Mouse (Mus musculus) adrenal gland, postnatal 10 days (tissue): ENCODE measurements at regions not wholly inside any gene's neighbourhood (a gene's known extent, or its start where the extent isn't known, plus 50 kb on each side); places are given as distances from the start of the nearest gene placed in this dataset.

Source experiments
- DNase-seq: peaks from one replicate; pipeline ENCODE4 v3.0.0; 2021; ENCODE audit warnings: mixed read lengths

DNA sequence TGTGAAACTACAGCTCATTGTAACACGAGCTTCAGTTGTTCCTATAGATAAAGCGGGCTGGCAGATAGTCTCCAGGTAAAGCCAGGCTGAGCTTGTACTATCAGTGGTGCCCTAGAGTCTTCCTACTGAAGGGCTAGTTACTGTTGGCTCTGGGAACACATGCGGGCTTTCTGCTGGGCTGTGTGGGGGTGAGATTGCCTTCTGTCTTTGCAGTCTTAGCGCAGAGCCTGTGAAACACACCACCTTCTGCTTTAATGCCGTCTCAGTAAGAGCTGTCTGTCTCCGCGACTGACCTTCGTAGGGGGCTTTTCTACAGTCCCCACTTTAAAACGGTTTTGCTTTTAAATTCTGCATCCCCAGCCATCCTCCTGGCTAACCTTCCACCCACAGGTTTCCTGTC, 76.7 kb downstream of the Trim29 start:
- no peak for DNase-seq

DNA sequence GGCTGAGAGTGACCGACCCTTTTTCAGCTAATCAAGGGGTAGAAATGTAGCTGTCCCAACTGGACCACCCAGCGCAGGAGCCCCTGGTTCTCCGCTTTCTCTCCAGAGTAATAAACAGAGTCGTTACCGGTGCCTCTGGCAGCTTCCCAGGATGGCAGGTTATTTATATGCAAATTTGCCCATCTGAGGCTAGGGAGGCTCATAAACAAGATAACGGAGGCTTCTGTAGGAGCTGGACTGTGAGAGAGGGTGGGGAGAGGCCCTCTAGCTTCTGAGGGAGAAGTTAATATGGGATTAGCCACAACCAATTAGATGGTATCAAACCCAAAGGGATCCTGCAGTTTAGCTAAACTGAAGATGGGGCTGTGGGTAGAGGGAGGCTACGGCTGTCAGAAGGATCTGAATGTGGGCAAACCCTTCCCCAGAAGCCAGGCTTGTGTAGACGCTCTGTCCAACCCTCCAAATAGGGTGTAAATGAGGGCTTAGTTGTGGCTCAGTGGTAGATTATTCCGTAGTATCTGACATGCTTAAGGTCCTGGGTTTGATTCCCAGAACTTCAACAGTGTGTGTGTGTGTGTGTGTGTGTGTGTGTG, 78.9 kb downstream of the Trim29 start:
- DNase-seq: no peak

DNA sequence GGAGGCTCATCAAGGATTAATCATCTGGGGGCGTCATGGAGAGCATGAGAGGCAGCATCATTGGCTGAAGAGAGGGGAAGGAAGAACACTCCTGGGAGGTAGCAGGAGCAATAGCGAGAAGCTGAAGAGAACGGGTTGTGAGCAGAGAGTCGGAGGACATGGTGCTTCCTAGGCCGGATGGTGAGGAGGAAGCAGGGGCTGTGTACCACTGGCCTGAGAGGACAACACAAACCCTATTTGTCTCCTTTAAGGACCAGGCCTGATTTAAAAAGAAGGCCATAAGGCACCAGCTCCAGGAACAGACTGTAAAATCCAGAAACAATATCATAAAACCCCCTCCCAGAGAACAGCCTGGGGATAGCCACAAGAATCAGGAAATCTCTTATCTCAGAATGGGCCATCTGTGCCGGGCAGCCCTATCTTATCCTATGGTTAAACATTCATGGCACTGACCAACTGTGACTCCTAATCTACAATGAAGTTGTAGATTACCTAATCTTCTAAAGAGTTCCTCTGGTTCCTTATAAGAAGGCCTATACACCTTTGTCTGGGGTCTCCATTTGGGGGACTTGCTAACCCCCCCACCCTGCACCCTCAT, 81.9 kb downstream of the Trim29 start:
- no peak for DNase-seq

DNA sequence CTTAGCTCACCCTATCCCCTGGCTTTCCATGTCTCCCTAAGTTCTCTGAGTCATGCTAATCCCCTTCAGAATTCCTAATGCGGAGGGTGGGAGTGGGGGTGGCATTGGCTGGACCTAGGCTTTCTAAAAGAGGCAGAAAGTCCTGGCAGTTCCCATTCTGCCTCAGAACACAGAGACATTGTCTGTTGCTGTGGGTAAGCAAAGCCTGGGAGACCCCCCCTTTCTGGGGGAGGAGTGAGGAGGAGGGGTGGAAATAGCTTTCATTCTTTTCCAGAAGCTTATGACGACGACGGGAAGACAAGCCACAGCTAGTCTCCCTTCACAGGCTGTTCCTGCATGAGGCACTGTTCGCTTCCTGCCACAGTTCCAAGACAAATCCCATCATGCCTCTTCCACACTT, 83.6 kb downstream of the Trim29 start:
- no peak for DNase-seq

DNA sequence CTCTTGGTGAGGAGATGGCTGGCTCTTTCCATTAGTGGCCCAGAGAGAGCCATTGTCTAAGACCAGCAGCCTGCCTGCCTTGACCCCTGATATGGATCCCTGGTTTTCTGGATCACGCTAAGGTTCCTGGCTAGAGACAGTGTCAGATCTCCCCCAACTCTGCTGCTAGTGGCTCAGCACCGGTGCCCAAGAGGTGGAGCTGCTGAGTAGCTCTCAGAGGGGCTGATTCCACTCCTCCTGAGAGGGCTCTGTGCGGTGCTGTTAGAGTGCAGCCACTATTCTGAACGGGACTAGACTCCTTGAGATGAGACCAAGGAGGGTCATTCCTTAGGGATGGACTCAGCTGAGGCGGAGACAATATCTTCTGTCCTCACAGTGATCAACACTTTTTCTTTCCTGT, 84.6 kb downstream of the Trim29 start:
- DNase-seq: peak; percentile 7

DNA sequence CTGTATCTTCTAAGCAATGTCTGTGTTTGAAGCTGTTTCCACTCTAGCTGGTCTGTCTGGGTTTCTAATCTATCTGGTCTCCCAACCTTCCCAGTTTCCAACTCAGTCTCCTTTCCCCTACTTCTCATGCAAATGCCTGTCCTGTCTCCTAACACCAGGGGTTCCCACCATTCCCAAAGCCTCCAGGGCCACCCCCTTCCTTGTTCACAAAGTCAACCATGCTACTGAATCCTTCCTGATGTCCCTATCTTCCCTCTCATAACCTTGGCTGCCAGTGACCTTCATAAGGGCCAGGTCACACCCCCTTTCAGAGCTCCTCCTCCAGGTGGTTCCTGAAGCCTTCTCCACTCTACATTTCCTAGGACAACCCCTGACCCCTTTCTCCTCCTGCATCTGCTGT, 85.9 kb downstream of the Trim29 start:
- DNase-seq: no peak

DNA sequence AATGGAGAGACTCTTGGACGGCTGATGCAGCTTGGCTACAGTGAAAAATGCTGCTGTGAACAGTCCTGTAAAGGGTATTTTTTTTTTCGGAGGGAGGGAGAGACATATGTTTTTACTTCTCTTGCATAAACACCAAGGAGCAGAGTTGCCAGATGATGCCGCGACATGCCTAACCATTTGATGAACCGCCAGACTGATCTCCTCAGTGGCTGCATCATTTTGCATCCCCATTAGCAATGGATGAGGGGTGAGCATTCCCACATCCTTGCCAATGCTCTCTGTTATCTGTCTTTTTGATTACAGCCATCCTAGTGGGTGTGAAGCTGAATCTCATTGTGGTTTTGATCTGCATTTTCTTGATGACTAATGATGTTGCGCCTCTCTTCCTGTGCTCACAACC, 97.8 kb downstream of the Trim29 start:
- DNase-seq: no peak

DNA sequence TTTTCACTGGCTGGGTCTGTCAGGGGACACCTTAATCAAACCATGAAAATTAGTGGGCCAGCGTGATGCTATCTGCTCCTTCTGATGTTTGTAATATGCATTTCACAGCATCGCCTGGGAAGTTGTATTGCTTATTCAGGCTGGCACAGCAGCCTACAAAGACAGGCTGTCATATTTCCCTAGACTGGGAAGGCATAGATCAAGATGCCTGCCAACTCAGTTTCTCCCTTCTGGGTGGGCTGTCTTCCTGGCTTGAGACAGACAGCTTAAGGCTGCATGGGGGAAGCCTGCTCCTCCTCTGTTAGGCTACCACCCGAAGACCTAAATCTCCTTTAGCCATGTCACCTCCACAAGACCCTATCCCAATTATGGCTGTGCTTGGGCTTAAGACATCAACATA, 101.8 kb downstream of the Trim29 start:
- DNase-seq: no peak

DNA sequence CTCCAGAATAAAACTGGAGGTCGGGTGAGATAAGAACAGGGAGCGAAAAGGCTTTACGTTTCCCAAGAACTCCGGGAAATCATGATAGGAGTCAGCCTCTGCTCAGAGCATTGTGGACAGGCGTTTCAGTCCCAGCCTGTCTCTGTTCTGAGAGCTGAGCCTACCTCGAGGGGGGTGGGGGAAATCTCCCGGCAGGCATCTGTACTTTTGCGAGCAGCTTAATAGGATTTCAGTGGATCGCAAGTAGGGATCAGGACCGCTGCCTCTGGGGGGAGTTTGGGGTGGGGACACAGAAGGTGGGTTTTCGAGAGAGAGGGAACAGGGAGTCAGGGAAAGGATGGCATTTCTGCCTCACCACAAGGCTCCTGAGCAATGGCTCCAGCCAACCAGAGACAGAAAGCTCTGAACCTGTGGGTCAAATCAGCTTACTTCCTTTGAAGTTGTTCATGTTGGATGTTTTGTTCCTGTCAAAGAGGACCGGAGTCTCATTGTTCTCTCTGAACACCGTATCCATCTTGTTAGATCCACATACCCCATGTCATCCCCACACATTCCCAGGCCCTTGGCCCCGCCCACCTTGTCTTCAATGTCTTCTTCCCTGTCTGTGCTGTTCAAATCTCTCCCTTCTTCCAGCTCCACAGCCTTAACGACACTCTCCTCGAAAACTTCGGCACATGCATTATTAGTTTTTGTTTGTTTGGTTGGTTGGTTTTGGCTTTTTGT, 109.5 kb downstream of the Trim29 start:
- DNase-seq: no peak

DNA sequence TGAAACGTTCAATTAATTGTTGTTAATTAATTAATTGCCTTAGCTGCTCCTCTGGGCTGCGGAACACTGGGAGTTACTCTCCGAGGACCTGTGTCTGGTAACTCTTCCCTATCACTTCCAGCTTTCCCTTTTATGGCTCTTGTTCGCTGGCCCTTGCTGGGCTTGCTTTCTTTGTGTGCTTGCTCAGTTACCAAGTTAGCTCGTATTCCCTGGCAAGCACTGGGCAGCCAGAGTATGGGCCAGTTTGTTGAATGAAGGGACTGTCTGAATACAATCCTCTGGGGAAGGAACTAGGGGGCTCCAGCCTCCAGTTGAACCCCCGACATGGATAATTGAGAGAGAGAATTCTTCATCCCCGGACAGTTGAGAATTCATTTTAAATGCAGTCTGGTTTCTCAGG, 116.4 kb downstream of the Trim29 start:
- DNase-seq: no peak

DNA sequence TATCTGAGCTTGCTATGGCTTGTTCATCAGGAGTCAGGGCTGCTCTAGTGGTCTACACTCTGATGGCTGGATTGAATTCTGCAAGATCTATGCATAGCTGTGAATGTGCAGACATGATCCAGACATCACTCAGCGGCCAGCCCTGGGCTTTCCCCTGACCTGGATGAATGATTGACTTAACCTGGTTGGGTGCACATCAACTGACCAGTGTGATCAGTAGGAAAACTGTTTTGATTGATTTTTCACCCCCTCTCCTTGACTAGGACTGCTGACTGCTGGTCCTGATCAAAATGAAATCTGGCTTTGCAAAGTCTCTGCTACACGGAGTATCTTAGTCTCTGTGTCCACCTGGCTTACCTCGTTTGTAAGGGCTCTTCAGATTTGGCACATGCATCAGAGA, 123.3 kb downstream of the Trim29 start:
- DNase-seq: no peak

DNA sequence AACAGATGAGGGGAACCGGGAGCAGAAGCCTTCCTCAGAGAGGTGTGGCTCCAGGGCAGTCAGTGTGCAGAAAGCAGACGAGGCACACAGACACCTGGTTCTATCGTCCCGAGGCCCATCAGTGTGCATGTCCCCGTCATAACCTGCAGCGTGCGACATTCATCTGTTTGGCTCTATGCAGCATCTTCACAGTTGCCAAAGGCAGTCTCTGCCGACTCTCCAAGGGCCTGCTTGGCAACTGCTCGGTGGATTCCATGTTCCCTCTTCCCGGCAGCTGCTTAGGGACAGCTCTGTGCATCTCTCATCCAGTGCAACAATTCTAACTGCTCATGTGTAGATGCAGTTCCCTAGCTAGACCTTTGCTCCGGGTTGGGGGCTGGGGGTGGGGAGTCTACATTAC, 127.8 kb downstream of the Trim29 start:
- DNase-seq: no peak

DNA sequence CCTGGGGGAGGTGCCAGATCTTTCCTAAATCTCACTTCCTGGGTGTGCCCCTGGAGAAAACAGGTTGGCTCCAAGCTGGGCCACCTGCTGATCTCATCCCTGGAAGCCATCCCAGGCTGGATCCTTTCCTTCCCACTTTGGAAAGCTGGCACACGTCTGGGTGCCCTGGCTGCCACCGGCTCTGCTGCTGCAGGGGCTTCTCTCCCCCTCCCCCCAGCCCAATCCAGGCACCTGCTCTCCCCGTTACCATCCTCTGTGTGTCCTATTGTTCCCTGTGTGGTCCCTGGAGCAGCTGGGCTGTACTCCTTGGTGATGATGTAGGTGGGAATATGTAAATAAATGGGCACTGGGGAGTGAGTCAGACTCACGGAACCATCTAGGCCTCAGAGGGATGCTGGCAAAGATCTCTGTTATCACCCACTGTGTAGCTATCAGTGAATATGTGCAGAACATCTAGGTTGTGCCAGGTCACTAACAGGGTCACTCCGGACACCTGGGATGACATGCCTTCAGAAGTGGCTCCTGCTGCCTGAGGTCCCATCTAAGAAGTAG, 130.4 kb downstream of the Trim29 start:
- DNase-seq: no peak

DNA sequence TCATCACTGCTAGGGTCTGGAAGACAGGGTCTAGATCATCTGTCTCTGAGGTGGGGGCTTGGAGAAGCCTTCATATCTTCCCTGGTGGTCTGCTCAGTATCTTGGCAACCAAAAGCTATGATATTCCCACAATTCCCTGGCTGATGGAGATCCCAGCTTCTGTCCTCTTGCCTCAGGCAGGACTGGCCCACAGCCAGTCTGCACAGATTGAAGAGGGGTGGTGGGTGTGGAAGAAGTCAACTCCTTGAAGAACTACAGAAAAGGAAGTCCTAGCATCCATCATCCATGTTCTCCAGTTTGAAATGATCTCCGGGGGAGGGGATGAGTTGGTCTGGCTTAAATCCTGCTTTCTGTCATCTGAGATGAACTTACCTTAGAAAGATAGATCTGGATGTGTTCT, 134.8 kb downstream of the Trim29 start:
- DNase-seq: no peak

DNA sequence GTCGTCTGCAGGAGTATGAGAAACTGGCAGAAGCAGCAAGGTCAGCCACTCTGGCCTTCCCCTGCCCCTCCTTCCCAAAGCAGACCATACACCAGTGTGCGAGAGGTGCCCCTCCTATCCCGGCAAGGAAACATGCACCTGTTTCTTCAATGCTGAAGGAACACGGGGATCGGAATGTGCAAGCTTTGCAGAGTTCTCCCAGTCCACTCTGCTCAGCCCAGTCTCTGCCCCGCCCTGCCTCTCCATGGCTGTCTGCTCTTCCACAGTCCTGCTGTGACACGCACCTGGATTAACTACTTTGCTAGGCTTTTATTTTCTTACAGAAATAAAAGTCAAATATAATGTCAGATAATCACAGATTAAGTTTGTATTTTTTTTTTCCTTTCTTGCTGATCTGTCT, 136.7 kb downstream of the Trim29 start:
- DNase-seq: no peak

DNA sequence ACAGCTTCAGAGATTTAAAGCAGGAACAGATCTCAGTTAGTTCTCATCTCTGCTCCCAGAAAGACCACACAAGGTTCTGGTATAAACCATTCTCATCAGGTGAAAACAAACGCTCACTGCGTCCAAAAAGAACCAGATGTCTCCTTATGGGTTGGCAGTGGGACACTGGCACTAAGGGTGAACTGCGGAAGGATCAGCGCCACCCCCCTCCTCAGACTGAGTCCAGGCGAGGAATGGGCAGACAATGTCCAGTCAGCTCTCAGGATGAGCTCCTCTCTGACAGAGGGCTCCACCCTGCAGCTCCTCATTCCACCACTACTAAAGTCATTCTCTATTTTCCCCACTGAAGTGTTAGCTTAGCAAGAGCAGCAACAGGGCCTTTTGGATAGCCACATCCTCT, 138.3 kb downstream of the Trim29 start:
- DNase-seq: no peak

DNA sequence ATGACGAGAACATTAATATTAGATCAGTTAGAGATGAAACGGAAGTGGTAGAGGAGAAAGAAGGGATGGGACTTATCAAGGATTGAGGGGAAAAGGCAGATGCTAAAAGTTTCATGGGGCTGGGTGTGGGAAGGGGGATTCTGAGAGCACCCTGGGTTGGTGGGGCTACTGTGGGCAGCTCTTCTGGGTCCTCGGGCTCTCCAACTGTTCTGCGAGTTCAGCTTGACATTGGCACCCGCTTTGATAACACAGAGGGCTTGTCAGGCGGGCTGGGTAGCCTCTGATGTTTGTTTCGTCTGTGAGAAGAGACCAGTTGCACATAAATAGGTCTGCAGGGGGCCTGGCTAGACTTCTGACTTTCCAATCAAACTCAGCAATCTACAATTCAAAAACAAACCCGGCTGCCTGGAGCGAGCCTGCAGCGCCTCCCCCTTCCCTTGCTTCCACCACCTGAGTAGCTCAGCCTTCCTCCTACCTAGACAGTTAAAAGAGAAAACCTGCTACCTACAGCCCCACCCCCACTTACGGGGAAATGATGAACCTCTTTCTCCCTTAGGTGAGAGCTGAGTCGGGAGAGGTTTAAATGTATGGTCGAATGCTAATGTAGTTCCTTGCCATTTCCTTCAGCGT, 143.4 kb downstream of the Trim29 start:
- no peak for DNase-seq

DNA sequence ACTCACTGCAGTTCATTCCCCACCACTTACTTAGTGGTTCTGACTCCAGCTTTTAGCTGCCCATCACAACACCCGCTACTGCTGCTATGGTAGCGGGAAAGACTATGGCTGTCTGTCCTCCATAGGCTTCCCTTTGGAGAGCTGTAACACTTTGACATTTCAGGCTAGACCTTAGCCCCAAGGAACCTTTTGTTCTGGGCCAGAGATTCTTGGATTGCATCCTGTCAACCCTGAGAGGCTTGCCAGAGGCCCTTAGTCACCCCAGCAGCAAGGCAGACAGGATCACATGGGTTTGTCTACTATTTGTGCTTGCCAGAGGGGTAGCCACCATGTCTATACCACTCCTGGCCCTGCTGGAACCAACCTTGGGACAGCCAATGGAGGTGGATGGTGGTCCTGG, 147.1 kb downstream of the Trim29 start:
- DNase-seq: no peak

DNA sequence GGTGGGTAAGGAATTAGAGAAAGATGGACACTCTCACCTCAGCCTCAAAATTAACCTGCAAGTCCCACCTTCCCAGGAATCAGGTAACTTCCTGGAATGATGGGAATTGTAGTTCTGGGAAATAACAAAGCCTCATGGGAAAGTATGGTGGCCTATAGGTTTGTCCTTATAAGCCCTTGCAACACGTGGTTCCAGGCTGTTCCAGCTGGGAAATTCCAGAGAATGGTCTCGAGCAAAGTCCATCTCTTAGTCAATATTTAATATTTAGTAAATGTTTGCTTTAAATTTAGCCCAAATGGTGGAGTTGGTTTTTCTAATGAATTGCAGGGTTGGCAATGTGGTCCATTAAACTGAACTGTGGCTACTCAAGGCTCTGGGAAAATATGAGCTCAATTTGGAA, 150.5 kb downstream of the Trim29 start:
- no peak for DNase-seq

DNA sequence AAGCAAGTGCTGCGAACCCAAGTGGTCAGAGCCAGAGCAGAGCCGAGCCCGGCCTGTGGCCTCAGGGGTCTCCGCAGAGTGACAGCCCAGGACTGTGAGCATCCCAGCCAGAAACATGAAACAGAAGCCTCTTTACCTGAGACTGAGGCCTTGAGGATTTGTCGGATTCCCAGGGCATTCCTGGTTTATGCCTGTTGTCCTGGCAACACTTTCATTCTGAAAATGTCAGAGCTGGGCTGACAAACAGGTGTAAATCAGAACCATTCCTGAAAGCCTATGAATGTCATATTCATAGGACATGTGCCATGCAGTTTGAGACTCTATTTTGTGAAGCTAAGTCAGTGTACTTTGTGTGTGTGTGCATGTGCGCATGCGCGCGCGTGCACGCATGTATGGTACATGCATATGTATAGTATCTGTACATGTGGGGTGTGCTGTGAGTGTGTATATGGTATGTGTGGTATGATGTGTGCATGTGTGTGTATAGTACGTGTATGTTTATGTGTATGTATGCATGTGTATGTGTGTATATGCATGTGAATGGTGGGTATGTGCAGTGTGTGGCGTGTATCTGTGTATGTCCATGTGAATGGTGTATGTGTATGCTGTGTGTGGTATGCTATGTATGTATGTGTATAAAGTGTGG, 152.9 kb downstream of the Trim29 start:
- no peak for DNase-seq

DNA sequence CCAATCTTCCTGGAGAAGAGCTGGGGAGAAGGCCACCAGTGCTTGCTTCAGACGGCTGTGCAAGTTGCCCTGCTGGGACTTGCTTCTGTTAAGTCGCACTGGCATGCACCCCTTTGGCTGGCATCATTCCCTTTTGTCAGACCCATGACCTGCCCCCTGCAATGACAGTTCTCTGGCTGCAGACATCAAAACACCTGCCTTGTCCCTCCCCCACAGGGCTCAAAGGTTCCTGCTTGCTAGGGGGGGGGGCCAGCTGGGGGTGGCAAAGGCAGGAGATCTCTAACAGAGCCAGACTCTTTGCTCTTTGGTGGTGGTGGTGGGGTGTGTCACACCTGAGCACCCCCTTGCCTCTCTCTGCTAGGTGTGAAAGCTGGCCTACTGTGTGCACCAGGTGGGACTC, 154.5 kb downstream of the Trim29 start:
- no peak for DNase-seq

DNA sequence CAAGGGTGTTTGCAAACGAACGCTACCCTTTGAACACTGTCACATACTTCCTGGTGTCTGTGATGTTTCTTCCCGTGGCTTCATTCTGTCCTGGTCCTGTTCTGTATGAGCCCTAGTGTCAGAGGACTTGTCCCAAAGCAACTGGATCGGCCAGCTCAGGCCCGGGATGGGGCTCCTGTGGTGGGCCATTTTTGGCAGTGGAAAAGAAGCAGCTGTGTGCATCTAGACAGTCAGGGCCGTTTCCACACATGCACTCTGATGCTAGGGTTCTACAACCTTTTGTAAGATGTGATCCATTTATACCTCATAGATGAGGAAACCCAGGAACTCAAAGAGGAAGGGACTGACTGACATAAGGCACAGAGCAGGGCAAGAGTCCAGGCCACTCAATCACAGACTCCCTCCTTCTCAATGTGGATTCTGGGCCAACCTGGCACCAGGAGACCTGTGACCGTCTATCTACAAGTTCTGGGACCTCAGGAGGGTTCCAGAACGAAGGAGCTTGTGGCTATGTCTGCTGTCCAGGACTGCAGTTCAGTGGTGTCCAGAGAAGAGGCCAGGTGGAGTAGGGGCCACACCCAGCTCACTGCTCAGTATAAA, 155.2 kb downstream of the Trim29 start:
- DNase-seq: no peak
